Mouse (Mus musculus) small intestine, adult 2 months (tissue): ENCODE data around the gene Taf5l. TPM values are rescaled to one million over a fixed set of nuclear protein-coding genes. Genes with fewer than 3 reads are reported as not detected.
"Not testable (repeated sequence)": the region's sequence is repeated elsewhere in the genome, so short reads cannot be mapped to it uniquely, and the experiment has no call there.

Experiments
- H3K27ac ChIP-seq: fragments of 200-500 bp; 2 replicates; pipeline ENCODE4 v1.5.1; 2012; ENCODE audit warnings: low read depth, low read length, control low read depth, inconsistent platforms; ENCODE audit not compliant: insufficient read depth
- H3K27me3 ChIP-seq: fragments of 200-500 bp; 2 replicates; pipeline ENCODE4 v1.6.1; 2012; ENCODE audit warnings: mild to moderate bottlenecking, moderate library complexity, low read length, inconsistent platforms; ENCODE audit not compliant: control insufficient read depth, insufficient read depth
- H3K36me3 ChIP-seq: fragments of 200-500 bp; 2 replicates; pipeline ENCODE4 v1.6.1; 2012; ENCODE audit warnings: mild to moderate bottlenecking, low read length, control low read depth, inconsistent platforms; ENCODE audit not compliant: control insufficient read depth, insufficient read depth
- H3K4me1 ChIP-seq: fragments of 200-500 bp; 2 replicates; pipeline ENCODE4 v1.6.1; 2012; ENCODE audit warnings: low read length, inconsistent platforms, mixed read lengths; ENCODE audit not compliant: control insufficient read depth, insufficient read depth, insufficient read length
- H3K4me3 ChIP-seq: fragments of 200-500 bp; 2 replicates; pipeline ENCODE4 v1.5.1; 2012; ENCODE audit warnings: low read depth, mild to moderate bottlenecking, control low read depth, inconsistent platforms, low read length, moderate library complexity
- CTCF ChIP-seq: fragments of 200-500 bp; IDR thresholded peaks from 2 replicates; pipeline ENCODE4 v1.5.1; 2012; ENCODE audit warnings: low read depth, mild to moderate bottlenecking, control low read depth, inconsistent platforms, low read length, moderate library complexity, mixed read lengths; ENCODE audit not compliant: insufficient replicate concordance, insufficient read length; ENCODE audit errors: extremely low read depth
- POLR2A ChIP-seq: fragments of 200-500 bp; IDR thresholded peaks from 2 replicates; pipeline ENCODE4 v1.6.1; 2012; ENCODE audit warnings: low read depth, mild to moderate bottlenecking, control low read depth, inconsistent platforms, low read length, moderate library complexity
- WGBS: fragments of 180-500 bp; shearing (Covaris S2); methylation state at CpG from one replicate; pipeline ENCODE4 v1.1.7; 2018; 5-methylcytosine and 5-hydroxymethylcytosine counted together
- polyA plus RNA-seq: library from polyadenylated mRNA; depleted of rRNA; stranded (reverse); fragments of >200 nt; gene quantifications from 2 replicates; pipeline ENCODE4 v1.2.3, GENCODE M21; 2012

Taf5l gene
- polyA plus RNA-seq, 1 experiment, result 29.2 TPM

DNA sequence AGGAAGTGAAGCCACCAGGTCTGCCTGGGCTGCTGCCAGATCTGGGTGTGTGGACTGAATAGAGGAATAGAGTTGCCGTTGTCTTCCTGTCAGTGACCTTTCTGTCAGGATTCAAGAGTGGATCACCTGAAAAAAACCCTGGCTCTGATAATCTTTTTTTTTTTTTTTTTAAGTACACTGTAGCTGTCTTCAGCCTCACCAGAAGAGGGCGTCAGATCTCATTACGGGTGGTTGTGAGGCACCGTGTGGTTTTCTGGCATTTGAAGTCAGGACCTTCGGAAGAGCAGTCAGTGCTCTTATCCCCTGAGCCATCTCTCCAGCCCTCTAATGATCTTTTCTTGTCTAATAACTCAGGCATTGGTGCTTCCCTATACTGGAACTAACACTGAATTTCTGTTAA lies 12.2 kb upstream of the Taf5l start:
- no peak overlapping the region for H3K4me3 ChIP-seq
- no peaks in the 10 kb centered on the region for H3K4me1 ChIP-seq
- H3K27me3 ChIP-seq, result no peaks in the 10 kb centered on the region
- H3K27ac ChIP-seq, result no peak overlapping the region
- TF ChIP-seq POLR2A (no peak), CTCF (no peak)
- WGBS, result 55% methylated on average over 5 of the region's 5 CpGs
- peaks cover 58% of the 10 kb centered on the region for H3K36me3 ChIP-seq

DNA sequence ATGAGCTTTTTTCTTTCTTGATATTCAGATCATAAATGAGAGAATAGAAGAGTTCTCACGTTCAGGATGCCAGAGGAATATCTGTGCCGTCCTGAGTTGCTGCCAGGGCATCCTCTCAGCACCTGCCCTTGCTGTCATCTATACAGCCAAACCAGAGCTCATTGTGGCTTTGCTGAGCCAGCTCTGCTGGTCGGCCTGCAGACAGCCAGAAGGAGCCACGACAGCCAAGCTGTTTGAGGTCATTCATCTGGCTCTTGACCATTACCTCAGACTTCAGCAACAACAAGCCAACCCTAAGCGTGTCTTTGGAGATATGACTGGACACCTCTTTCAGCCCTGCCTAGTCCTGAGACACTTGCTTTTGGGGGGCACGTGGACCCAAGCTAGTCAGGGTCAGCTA lies 6.6 kb upstream of the Taf5l start:
- no peaks in the 10 kb centered on the region for H3K4me1 ChIP-seq

DNA sequence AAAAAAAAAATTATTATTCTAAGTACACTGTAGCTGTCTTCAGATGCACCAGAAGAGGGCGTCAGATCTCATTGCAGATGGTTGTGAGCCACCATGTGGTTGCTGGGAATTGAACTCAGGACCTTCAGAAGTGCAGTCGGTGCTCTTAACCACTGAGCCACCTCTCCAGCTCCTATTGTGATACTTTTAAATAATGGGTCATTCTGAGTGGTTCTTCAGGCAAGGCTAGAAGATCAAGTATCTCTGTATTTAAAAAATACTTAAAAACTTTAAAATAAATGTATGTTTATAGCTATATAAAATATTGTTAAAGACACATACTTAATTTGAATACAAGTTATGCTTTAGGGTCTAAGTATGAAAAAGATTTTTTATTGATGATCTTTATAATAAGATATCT lies 5.1 kb upstream of the Taf5l start:
- not testable (repeated sequence) for H3K4me3 ChIP-seq

More for the DNA sequence above, 6.6 kb upstream of the Taf5l start:
- H3K4me3 ChIP-seq, result no peak overlapping the region
- WGBS, result 87% methylated on average over 6 of the region's 6 CpGs
- H3K27ac ChIP-seq, result no peak overlapping the region
- no peaks in the 10 kb centered on the region for H3K27me3 ChIP-seq
- peaks cover 54% of the 10 kb centered on the region for H3K36me3 ChIP-seq
- TF ChIP-seq CTCF, result no peak
- no peak for TF ChIP-seq POLR2A

DNA sequence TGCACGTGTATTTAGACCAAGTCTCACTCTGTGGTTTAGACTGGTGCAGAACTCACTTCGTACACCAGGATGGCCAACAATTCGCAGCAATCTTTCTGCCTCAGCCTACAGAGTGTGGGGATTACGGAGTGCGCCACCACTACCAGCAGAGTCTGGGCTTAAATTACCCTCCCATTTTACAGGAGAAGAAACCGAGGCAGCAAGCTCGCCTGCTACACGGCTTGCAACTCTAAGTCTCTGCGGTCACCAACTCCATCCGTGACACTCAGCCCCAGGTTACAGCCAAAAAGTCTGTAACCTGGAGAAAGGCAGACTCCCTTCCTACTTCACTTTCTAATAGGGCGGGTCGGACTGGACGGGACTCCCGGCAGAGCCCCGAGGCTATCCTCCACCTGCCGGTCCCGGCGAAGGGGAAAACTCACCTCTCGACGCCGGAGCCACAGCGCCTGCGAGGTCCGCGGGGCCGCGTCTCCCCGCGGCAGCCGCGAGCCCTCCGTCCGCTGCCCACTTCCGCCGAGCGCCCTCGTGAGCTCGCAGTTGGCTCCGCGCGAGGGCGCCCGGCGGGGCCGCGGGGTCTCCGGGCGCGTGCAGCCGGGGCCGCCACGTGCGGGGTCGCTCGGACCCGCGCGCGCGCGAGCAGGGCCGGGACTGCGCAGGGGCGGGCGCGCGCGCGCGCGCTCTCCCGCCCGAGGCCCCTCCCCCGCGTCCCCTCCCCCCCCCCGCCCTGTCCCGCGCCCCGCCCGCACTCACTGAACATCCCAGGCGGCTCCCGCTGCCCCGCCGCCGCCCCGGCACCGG lies 559 bp downstream of the Taf5l start:
- peaks cover 8% of the 10 kb centered on the region for H3K36me3 ChIP-seq
- WGBS, result under 1% methylated on average over 65 of the region's 87 CpGs
- TF ChIP-seq CTCF, result no peak
- TF ChIP-seq POLR2A, result no peak
- H3K27me3 ChIP-seq, result no peaks in the 10 kb centered on the region
- peaks cover 5% of the 10 kb centered on the region; the same call in 1 of the 2 replicates for H3K4me1 ChIP-seq
- peak overlapping the region; percentile 83 for H3K27ac ChIP-seq
- H3K4me3 ChIP-seq, result peak overlapping the region; percentile 89

More for the DNA sequence above, 5.1 kb upstream of the Taf5l start:
- WGBS, result 78% methylated on average over 2 of the region's 2 CpGs
- peaks cover 47% of the 10 kb centered on the region for H3K36me3 ChIP-seq
- not testable (repeated sequence) for H3K27ac ChIP-seq, H3K27me3 ChIP-seq, H3K4me1 ChIP-seq

DNA sequence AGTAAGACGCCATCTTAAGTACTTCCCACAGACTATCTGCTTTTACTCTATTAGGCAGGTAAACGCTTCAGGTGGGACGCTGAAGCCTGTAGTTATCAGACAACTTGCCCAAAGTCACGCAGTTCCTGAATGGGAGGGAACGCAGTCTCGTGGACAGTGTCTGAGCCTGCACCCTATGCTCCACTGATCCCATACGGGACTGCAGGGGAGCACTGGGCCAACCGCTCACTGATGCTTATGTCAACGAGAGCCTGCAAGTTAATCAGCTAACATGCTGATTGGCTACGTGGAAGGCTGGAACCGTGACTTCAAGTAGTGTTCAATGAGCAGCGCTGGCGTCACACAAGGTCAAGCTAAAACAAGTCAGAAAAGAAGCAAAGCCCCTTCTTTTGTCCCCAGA lies 1.4 kb downstream of the Taf5l start:
- no peak for TF ChIP-seq POLR2A
- TF ChIP-seq CTCF, result no peak
- Histone ChIP-seq H3K27me3 (no peaks in the 10 kb centered on the region), H3K27ac (peak overlapping the region; percentile 46), H3K36me3 (peaks cover 6% of the 10 kb centered on the region; the same call in 1 of the 2 replicates), H3K4me3 (peak overlapping the region; percentile 55), H3K4me1 (peaks cover 9% of the 10 kb centered on the region)
- WGBS, result 9% methylated on average over 13 of the region's 13 CpGs

DNA sequence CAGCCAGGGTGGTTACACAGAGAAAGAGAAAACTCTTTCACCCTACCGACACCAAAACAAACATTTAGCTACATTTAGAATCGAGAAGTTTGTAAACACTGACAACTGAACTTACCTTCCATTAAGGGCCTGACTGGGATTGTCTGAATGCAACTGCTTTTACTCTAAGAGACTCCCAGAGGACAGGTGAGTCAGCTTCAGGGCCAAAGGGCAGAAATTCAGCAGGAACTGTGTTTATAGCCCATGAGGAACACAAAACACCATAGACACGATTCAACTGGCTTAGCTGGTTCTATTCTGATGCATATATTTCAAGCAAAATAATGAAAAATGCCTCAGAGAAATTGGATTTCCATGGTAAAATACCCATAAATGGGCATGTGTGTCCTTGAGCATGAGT lies 6.4 kb downstream of the Taf5l start:
- 19% methylated on average over 3 of the region's 3 CpGs for WGBS
- TF ChIP-seq CTCF (no peak), POLR2A (no peak)
- H3K4me3 ChIP-seq, result no peak overlapping the region
- H3K27ac ChIP-seq, result peak overlapping the region; percentile 85
- 0 out of 2 replicates have a peak, but pooled peaks cover 3% of the 10 kb centered on the region for H3K36me3 ChIP-seq
- H3K27me3 ChIP-seq, result no peaks in the 10 kb centered on the region
- H3K4me1 ChIP-seq, result peaks cover 15% of the 10 kb centered on the region

DNA sequence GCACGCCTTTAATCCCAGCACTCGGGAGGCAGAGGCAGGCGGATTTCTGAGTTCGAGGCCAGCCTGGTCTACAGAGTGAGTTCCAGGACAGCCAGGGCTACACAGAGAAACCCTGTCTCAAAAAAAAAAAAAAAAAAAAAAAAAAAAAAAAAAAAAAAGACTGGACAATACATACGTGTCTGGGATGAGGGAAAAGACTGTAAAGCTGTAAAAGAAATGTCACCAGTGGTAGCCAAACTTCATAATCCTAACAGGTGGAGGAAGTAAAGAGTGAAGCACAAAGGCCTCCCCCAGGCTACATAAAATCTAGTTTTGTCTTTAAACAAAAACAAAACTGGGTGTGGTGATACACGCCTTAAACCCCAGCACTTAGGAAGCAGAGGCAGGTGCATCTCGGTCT lies 6.9 kb downstream of the Taf5l start:
- Histone ChIP-seq H3K4me1 (peaks cover 13% of the 10 kb centered on the region), H3K27ac (peak overlapping the region; percentile 85)
- 68% methylated on average over 7 of the region's 7 CpGs for WGBS
- H3K27me3 ChIP-seq, H3K4me3 ChIP-seq, H3K36me3 ChIP-seq: not testable (repeated sequence)
